Mouse (Mus musculus) erythroblast, embryonic 14.5 days (primary cell): Measurements from ENCODE around the gene Tnpo1. TPM values are rescaled to one million over a fixed set of nuclear protein-coding genes. Genes with fewer than 3 reads are reported as not detected.

Experiments used
- H3K27me3 ChIP-seq: 2 replicates; pipeline ENCODE4 v1.6.1; 2012; ENCODE audit warnings: inconsistent platforms; ENCODE audit not compliant: control insufficient read depth
- H3K36me3 ChIP-seq: 2 replicates; pipeline ENCODE4 v1.6.1; 2012; ENCODE audit warnings: mild to moderate bottlenecking, inconsistent platforms; ENCODE audit not compliant: control insufficient read depth
- H3K4me1 ChIP-seq: 2 replicates; pipeline ENCODE4 v1.6.1; 2012; ENCODE audit warnings: inconsistent platforms; ENCODE audit not compliant: control insufficient read depth
- H3K4me3 ChIP-seq: replicated peaks from 2 replicates; pipeline ENCODE3; 2012; ENCODE audit warnings: moderate library complexity, mild to moderate bottlenecking, inconsistent platforms
- H3K9me3 ChIP-seq: 2 replicates; pipeline ENCODE4 v1.6.1; 2012; ENCODE audit warnings: low read length, inconsistent platforms, mixed read lengths; ENCODE audit not compliant: control insufficient read depth
- GATA1 ChIP-seq: IDR thresholded peaks from 2 replicates; pipeline ENCODE4 v1.6.1; 2012; ENCODE audit warnings: low read length, inconsistent platforms, mixed read lengths
- TAL1 ChIP-seq: IDR thresholded peaks from 3 replicates; pipeline ENCODE4 v1.6.1; 2012; ENCODE audit warnings: low read length, inconsistent platforms, mixed read lengths
- polyA plus RNA-seq: library from polyadenylated mRNA; stranded (reverse); fragments of >175 nt; gene quantifications from 2 replicates; pipeline ENCODE4 v1.2.3, GENCODE M21; 2012

Gene Tnpo1
- polyA plus RNA-seq, 1 experiment = 0.25 TPM

- no peaks in the 10 kb centered on the region for H3K9me3 ChIP-seq
- no peak overlapping the region for H3K4me3 ChIP-seq
- peaks cover 30% of the 10 kb centered on the region for H3K4me1 ChIP-seq
- peaks cover 21% of the 10 kb centered on the region for H3K36me3 ChIP-seq
- TF ChIP-seq GATA1 (no peak), TAL1 (no peak)
- no peaks in the 10 kb centered on the region for H3K27me3 ChIP-seq
Observed at GRCm38 (mm10) chr13:98915591-98915990, 10.6 kb downstream of the Tnpo1 start.

- TF ChIP-seq GATA1 = no peak
- no peaks in the 10 kb centered on the region for H3K9me3 ChIP-seq
- no peaks in the 10 kb centered on the region for H3K27me3 ChIP-seq
- peaks cover 19% of the 10 kb centered on the region for H3K36me3 ChIP-seq
- peaks cover 30% of the 10 kb centered on the region for H3K4me1 ChIP-seq
- H3K4me3 ChIP-seq = no peak overlapping the region
Observed at GRCm38 (mm10) chr13:98914844-98915212, 11.4 kb downstream of the Tnpo1 start.

GRCm38 (mm10) chr13:98914010-98914843 lies 12.0 kb downstream of the Tnpo1 start:
- H3K4me1 ChIP-seq = peaks cover 26% of the 10 kb centered on the region
- H3K9me3 ChIP-seq = no peaks in the 10 kb centered on the region
- no peaks in the 10 kb centered on the region for H3K27me3 ChIP-seq
- H3K4me3 ChIP-seq = no peak overlapping the region
- peaks cover 16% of the 10 kb centered on the region for H3K36me3 ChIP-seq
- no peak for TF ChIP-seq GATA1
- no peak for TF ChIP-seq TAL1

GRCm38 (mm10) chr13:98913196-98913595 lies 13.0 kb downstream of the Tnpo1 start:
- Histone ChIP-seq H3K9me3 (no peaks in the 10 kb centered on the region), H3K4me3 (no peak overlapping the region), H3K36me3 (peaks cover 11% of the 10 kb centered on the region), H3K4me1 (peaks cover 22% of the 10 kb centered on the region), H3K27me3 (no peaks in the 10 kb centered on the region)
- TF ChIP-seq GATA1 (no peak), TAL1 (no peak)

- Histone ChIP-seq H3K27me3 (no peaks in the 10 kb centered on the region), H3K4me1 (peaks cover 18% of the 10 kb centered on the region), H3K9me3 (no peaks in the 10 kb centered on the region), H3K4me3 (no peak overlapping the region), H3K36me3 (peaks cover 9% of the 10 kb centered on the region)
- no peak for TF ChIP-seq GATA1
- TF ChIP-seq TAL1 = no peak
Observed at GRCm38 (mm10) chr13:98912602-98913001, 13.6 kb downstream of the Tnpo1 start.

- Histone ChIP-seq H3K4me1 (peaks cover 18% of the 10 kb centered on the region), H3K36me3 (peaks cover 4% of the 10 kb centered on the region; the same call in 1 of the 2 replicates), H3K4me3 (no peak overlapping the region), H3K9me3 (no peaks in the 10 kb centered on the region), H3K27me3 (no peaks in the 10 kb centered on the region)
- TF ChIP-seq GATA1 (no peak), TAL1 (no peak)
Observed at GRCm38 (mm10) chr13:98910801-98911200, 15.4 kb downstream of the Tnpo1 start.

GRCm38 (mm10) chr13:98904608-98905007 lies 21.6 kb downstream of the Tnpo1 start:
- TF ChIP-seq GATA1 = no peak
- no peak for TF ChIP-seq TAL1
- peaks cover 12% of the 10 kb centered on the region for H3K4me1 ChIP-seq
- peaks cover 7% of the 10 kb centered on the region for H3K36me3 ChIP-seq
- no peak overlapping the region for H3K4me3 ChIP-seq
- H3K9me3 ChIP-seq = no peaks in the 10 kb centered on the region
- H3K27me3 ChIP-seq = no peaks in the 10 kb centered on the region

GRCm38 (mm10) chr13:98902366-98903025 lies 23.7 kb downstream of the Tnpo1 start:
- Histone ChIP-seq H3K4me1 (peaks cover 15% of the 10 kb centered on the region), H3K27me3 (no peaks in the 10 kb centered on the region), H3K36me3 (peaks cover 6% of the 10 kb centered on the region), H3K9me3 (no peaks in the 10 kb centered on the region), H3K4me3 (no peak overlapping the region)
- no peak for TF ChIP-seq GATA1
- no peak for TF ChIP-seq TAL1

GRCm38 (mm10) chr13:98899550-98899949 lies 26.6 kb downstream of the Tnpo1 start:
- peaks cover 42% of the 10 kb centered on the region for H3K4me1 ChIP-seq

GRCm38 (mm10) chr13:98897577-98897976 lies 28.6 kb downstream of the Tnpo1 start:
- peaks cover 52% of the 10 kb centered on the region for H3K4me1 ChIP-seq
- TF ChIP-seq TAL1 (no peak), GATA1 (no peak)
- H3K36me3 ChIP-seq = peaks cover 4% of the 10 kb centered on the region
- no peak overlapping the region for H3K4me3 ChIP-seq
- no peaks in the 10 kb centered on the region for H3K27me3 ChIP-seq
- no peaks in the 10 kb centered on the region for H3K9me3 ChIP-seq

More at GRCm38 (mm10) chr13:98899550-98899949, 26.6 kb downstream of the Tnpo1 start:
- no peak for TF ChIP-seq TAL1
- TF ChIP-seq GATA1 = no peak
- H3K36me3 ChIP-seq = peaks cover 6% of the 10 kb centered on the region
- no peaks in the 10 kb centered on the region for H3K27me3 ChIP-seq
- no peaks in the 10 kb centered on the region for H3K9me3 ChIP-seq
- H3K4me3 ChIP-seq = no peak overlapping the region
